Mouse (Mus musculus) stomach, embryonic 16.5 days (tissue): ENCODE data around the gene Morf4l2. TPM values are rescaled to one million over a fixed set of nuclear protein-coding genes. Genes with fewer than 3 reads are reported as not detected.
"Not testable (repeated sequence)": the region's sequence is repeated elsewhere in the genome, so short reads cannot be mapped to it uniquely, and the experiment has no call there.

Experiments used
- ATAC-seq: fragments of 200-750 bp; cut with Nextera tagmentation; 2 replicates; pipeline ENCODE4 v1.8.0; 2017; ENCODE audit warnings: moderate number of reproducible peaks, moderate TSS enrichment; ENCODE audit not compliant: insufficient read depth, low FRiP score
- H3K27ac ChIP-seq: fragments of 300-500 bp; sonication (generic); 2 replicates; pipeline ENCODE4 v1.5.1; 2014; ENCODE audit warnings: low read length
- H3K27me3 ChIP-seq: fragments of 300-500 bp; sonication (generic); 2 replicates; pipeline ENCODE4 v1.6.1; 2014; ENCODE audit warnings: low read length, control low read depth, mixed read lengths; ENCODE audit not compliant: control insufficient read depth, insufficient read depth
- H3K36me3 ChIP-seq: fragments of 300-500 bp; sonication (generic); 2 replicates; pipeline ENCODE4 v1.6.1; 2014; ENCODE audit warnings: low read length; ENCODE audit not compliant: control insufficient read depth, insufficient read depth
- H3K4me1 ChIP-seq: fragments of 300-500 bp; sonication (generic); 2 replicates; pipeline ENCODE4 v1.6.1; 2014; ENCODE audit warnings: low read length, control low read depth, mixed read lengths; ENCODE audit not compliant: control insufficient read depth, insufficient read depth
- H3K4me2 ChIP-seq: fragments of 300-500 bp; sonication (generic); 2 replicates; pipeline ENCODE4 v1.6.1; 2014; ENCODE audit warnings: low read depth, low read length, mixed read lengths
- H3K4me3 ChIP-seq: fragments of 300-500 bp; sonication (generic); replicated peaks from 2 replicates; pipeline ENCODE4 v1.5.1; 2014; ENCODE audit warnings: mild to moderate bottlenecking, low read length
- H3K9ac ChIP-seq: fragments of 300-500 bp; sonication (generic); 2 replicates; pipeline ENCODE4 v1.6.1; 2014; ENCODE audit warnings: low read length
- H3K9me3 ChIP-seq: fragments of 300-500 bp; sonication (generic); replicated peaks from 2 replicates; pipeline ENCODE4 v1.6.1; 2016; ENCODE audit warnings: low read length, control low read depth; ENCODE audit not compliant: control insufficient read depth
- WGBS: fragments of 180-500 bp; shearing (Covaris S2); extraction: QIAGEN DNeasy Blood & Tissue Kit; methylation state at CpG from one replicate; pipeline ENCODE4 v1.1.7; 2014; 5-methylcytosine and 5-hydroxymethylcytosine counted together
- polyA plus RNA-seq: library from polyadenylated mRNA; unstranded; fragments of >200 nt; fragmentation: Nextera tagmentation; extraction: Ambion mirVana; gene quantifications from 2 replicates; pipeline ENCODE4 v1.2.1, GENCODE M21; 2015

Gene Morf4l2
- polyA plus RNA-seq, 1 experiment from 2014 or later = 508 TPM

- ATAC-seq = no peak
- Histone ChIP-seq H3K4me3 (peak overlapping the region; percentile 56), H3K4me2 (peak overlapping the region; percentile 54), H3K27me3 (no peaks in the 10 kb centered on the region), H3K27ac (peak overlapping the region; percentile 75; the same call in 1 of the 2 replicates), H3K36me3 (no peaks in the 10 kb centered on the region), H3K4me1 (no peaks in the 10 kb centered on the region), H3K9me3 (no peaks in the 10 kb centered on the region), H3K9ac (peak overlapping the region; percentile 64)
- WGBS = 26% methylated on average over 14 of the region's 14 CpGs
These were observed 34.7 kb downstream of the Morf4l2 start for GRCm38 (mm10) chrX:136708782-136709181.

DNA sequence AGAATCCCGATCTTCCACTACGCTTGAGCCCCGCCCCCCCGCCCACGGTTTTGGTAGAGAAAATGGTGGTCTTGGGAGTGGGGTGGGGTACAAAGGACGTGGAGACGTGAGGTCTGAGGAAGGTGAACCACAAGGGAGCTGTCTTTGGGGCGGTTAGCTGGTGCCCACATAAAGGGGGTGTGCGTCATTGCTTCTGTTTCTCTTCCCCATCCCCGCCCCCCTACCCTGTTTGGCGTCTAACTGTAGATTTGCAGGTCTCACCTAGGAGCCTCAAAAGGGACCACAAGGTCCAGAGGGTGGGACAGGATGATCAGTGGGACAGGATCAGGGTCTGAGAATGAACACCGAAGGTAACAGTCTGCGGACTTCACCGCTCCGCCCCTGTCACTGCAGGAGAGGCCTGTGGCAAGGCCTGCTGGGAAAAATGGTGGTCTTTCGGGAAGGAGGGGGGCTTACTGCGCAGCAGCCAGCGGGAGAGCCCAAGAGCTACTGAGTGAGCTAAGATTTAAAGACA lies 35.3 kb downstream of the Morf4l2 start:
- H3K27ac ChIP-seq = peak overlapping the region; percentile 75

DNA sequence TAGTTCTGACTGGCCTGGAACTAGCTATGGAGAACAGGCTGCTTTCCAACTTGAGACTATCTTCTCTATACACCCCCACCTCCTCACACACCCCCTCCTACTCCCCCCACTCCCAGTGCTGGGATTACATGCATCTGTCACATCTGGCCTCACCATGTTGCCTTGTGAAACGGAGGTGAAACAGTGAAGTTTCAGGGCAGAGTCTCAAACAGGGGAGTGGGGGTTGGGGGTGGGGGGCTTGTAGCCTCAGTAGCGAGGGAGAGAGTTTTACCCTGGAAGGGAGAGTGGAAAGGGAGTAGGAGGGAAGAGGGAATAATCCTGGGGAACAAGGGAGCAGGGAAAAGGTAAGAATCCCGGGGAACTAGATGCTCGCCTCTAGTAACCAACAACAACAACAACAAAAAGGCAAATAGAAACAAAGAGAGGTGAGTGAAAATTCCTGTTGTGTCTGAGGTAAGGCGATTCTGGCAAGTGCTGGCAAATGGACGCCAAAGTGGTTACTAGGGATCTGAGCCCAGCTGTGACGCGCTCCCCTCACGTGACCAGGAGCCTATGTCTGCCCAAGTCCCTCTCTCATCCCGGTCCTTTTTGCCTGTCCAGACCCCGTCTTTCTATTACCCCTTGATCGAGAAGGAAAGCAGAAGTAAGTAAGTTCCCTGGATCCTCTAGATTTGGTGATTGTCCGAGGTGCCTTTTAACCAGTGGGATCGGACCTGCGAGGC lies 35.9 kb downstream of the Morf4l2 start, which contains the start of gene Tceal1:
TSS of gene Tceal1 (plus strand) at position 537 of the 722 bp plus-strand sequence.
- peak within 1 kb of the TSS; percentile 75 for H3K27ac ChIP-seq
- peak within 1 kb of the TSS; percentile 64 for H3K9ac ChIP-seq
- no peaks in the 10 kb centered on the region for H3K36me3 ChIP-seq
- H3K4me1 ChIP-seq = no peaks in the 10 kb centered on the region
- H3K4me3 ChIP-seq = peak within 1 kb of the TSS; percentile 56
- peak; percentile 84 for ATAC-seq
- WGBS = 19% methylated on average over 15 of the region's 15 CpGs
- H3K9me3 ChIP-seq = no peaks in the 10 kb centered on the region
- H3K4me2 ChIP-seq = peak within 1 kb of the TSS; percentile 54
- H3K27me3 ChIP-seq = no peaks in the 10 kb centered on the region

More for the DNA sequence above, 35.3 kb downstream of the Morf4l2 start:
- ATAC-seq = peak; percentile 72
- Histone ChIP-seq H3K9me3 (no peaks in the 10 kb centered on the region), H3K4me3 (peak overlapping the region; percentile 56), H3K4me1 (no peaks in the 10 kb centered on the region), H3K9ac (peak overlapping the region; percentile 64), H3K4me2 (peak overlapping the region; percentile 54), H3K27me3 (no peaks in the 10 kb centered on the region), H3K36me3 (no peaks in the 10 kb centered on the region)
- 11% methylated on average over 18 of the region's 18 CpGs for WGBS

- Histone ChIP-seq H3K9me3 (no peaks in the 10 kb centered on the region), H3K9ac (no peak overlapping the region), H3K4me2 (no peak overlapping the region), H3K27me3 (no peaks in the 10 kb centered on the region), H3K4me3 (no peak overlapping the region), H3K4me1 (no peaks in the 10 kb centered on the region), H3K27ac (no peak overlapping the region), H3K36me3 (no peaks in the 10 kb centered on the region)
- WGBS = 82% methylated on average over 5 of the region's 5 CpGs
- no peak for ATAC-seq
These were observed 50.3 kb downstream of the Morf4l2 start for GRCm38 (mm10) chrX:136693196-136693595.

GRCm38 (mm10) chrX:136692294-136692675 lies 51.2 kb downstream of the Morf4l2 start:
- H3K4me2 ChIP-seq = no peak overlapping the region
- ATAC-seq = no peak
- H3K9me3 ChIP-seq = no peaks in the 10 kb centered on the region
- no peaks in the 10 kb centered on the region for H3K36me3 ChIP-seq
- no peak overlapping the region for H3K9ac ChIP-seq
- no peaks in the 10 kb centered on the region for H3K27me3 ChIP-seq
- no peak overlapping the region for H3K4me3 ChIP-seq
- 74% methylated on average over 4 of the region's 4 CpGs for WGBS
- H3K27ac ChIP-seq = no peak overlapping the region
- no peaks in the 10 kb centered on the region for H3K4me1 ChIP-seq

DNA sequence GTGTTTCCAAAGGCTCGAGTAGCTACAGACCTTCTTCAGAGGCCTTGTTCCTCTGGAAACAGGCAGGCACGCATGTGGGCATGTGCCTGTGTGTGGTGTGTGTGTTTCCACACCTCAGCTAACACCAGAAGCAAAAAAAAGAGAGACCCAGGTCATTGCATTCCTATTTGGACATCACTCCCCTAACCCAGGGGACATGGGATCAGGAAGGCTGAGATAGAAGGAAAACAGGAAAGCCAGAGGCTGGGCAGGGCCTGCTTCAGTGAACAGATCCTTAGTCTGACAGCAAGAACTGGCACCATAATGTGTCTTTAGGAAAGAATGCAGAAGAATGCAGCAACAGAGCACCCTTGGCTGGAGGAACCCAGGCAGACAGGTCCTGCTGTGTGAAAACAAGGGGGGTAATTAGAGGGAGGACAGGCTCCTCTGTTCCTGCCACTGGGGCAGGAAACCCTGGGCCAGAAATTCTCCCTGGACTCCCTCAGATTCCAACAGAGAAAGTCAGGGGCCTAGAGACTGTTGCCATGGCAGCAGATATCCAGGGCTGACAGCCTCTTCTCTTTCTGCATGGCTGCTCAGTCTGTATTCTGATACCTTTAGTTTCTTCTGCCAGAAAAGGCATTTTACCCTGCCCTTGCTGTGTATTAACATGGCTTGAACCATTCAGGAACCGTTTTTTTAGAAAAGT lies 51.7 kb downstream of the Morf4l2 start:
- H3K4me1 ChIP-seq, H3K36me3 ChIP-seq, H3K9me3 ChIP-seq, ATAC-seq, H3K4me2 ChIP-seq, H3K27ac ChIP-seq, H3K4me3 ChIP-seq, H3K27me3 ChIP-seq, H3K9ac ChIP-seq: not testable (repeated sequence)
- WGBS = 43% methylated on average over 3 of the region's 3 CpGs

Other genes with a start within 250 kb of the Morf4l2 start
- gene Kir3dl1, start 225.7 kb downstream of the Morf4l2 start, polyA plus RNA-seq = not detected in 2 replicates
- not detected in 2 replicates for gene Kir3dl2, start 199.6 kb downstream of the Morf4l2 start, polyA plus RNA-seq
- 8.3 and 12.2 TPM in 2 replicates for gene Tceal3, start 152.8 kb downstream of the Morf4l2 start, polyA plus RNA-seq
- 9.1 and 10.4 TPM in 2 replicates for gene Tceal1, start 35.7 kb downstream of the Morf4l2 start, polyA plus RNA-seq
- gene Glra4, start 36.5 kb upstream of the Morf4l2 start, polyA plus RNA-seq = not detected in 2 replicates
- 5.7 and 5.9 TPM in 2 replicates for gene Plp1, start 79.0 kb upstream of the Morf4l2 start, polyA plus RNA-seq
- 0.55 and 0.71 TPM in 2 replicates for gene Rab9b, start 125.1 kb upstream of the Morf4l2 start, polyA plus RNA-seq
- gene H2bfm, start 183.6 kb upstream of the Morf4l2 start, polyA plus RNA-seq = not detected in 2 replicates
- 31.2 and 52.2 TPM in 2 replicates for gene Tmsb15b2, start 231.8 kb upstream of the Morf4l2 start, polyA plus RNA-seq
- 4.4 and 4.9 TPM in 2 replicates for gene Tmsb15l, start 233.2 kb upstream of the Morf4l2 start, polyA plus RNA-seq
- 21.8 and 23.1 TPM in 2 replicates for gene Tmsb15b1, start 233.2 kb upstream of the Morf4l2 start, polyA plus RNA-seq
- gene Zcchc18, start 249.5 kb upstream of the Morf4l2 start, polyA plus RNA-seq = 14.6 and 16.0 TPM in 2 replicates